Mouse (Mus musculus): Measurements from ENCODE around the gene St5.

Gene St5

DNA sequence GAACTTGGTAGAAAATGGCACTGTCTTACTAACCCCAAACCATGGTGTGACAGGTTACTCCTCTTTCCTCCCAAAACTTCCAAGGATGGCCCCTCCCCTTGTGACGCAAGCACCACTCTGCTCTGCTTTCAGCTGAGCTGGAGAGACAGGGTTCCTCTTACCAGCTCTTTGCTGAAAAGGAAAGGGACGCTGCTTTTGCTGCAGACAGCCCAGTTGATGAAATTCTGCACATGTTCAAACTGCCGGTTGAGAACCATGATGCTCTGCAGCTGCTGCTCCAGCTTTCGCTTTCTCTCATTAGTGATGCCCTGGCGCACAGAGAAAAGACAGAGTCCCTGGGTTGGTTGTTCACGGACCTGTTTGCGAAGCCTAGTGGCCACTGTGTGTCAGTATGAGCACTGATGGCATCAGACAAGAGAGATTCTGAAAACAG, 222.6 kb downstream of the St5 start:
- DNase-seq (ENCODE audit: low spot score): no peak

DNA sequence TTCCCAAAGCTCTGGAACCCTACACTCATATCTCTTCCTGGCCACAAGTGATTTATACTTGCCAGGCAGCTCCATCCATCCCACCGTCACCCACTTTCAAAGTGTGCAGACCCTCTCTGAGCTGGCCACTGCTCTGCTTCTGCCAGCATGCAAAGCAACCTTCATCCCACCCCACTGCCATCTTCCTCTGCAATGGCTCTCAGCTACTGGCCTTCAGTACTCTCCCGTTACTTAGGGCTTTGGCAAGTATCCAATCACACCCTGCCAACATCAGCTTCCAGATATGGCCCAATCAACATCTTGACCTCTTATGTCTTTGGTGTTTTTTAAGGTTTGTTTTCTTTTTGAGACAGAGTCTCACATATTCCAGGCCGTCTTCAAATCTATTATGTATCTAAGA, 225.5 kb downstream of the St5 start:
- no peak for DNase-seq (ENCODE audit: low spot score)

Data from left cerebral cortex, adult 11 months (tissue).